Mouse (Mus musculus) adrenal gland, adult 2 months (tissue): ENCODE measurements at regions not wholly inside any gene's neighbourhood (a gene's known extent, or its start where the extent isn't known, plus 50 kb on each side); places are given as distances from the start of the nearest gene placed in this dataset.

Experiments used
- DNase-seq: peaks from one replicate; pipeline ENCODE4 v3.0.0; 2021

DNA sequence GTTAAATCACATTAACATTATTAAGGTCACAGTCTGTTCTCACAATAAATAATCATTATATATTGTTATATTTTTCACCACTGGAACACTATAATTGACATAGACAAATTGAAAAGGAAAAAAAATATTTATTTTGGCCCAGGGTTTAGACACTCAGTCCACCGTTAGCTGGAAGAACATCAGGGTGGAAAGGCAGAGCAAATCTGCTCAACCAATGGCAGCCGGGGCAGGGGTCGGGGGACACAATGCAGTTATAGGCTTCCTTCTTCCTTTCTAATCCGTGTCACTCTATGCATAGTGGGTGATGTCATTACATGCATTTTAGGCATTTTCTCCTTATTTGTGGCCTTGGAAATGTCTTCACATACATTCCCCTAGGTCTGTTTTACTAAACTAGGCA, 552.8 kb upstream of the Tenm3 start:
- DNase-seq, result no peak

DNA sequence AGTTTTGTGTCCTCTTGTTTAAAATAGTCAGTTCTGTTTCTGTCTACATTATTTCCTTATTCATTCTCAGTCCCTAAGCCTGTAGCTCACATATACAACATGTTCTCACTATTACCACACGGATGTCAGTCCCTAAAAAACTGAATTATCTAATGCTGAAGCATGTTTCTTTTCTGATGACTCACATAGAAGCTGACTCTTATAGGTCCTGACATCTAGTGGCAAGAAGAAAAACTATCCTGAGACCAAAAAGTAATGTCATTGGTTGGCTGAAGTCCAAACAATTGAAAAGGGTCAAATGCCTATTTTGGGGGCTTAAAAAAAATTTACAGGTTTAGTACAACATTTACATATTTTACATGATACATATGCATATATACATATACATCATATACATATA, 551.3 kb upstream of the Tenm3 start:
- DNase-seq, result no peak

DNA sequence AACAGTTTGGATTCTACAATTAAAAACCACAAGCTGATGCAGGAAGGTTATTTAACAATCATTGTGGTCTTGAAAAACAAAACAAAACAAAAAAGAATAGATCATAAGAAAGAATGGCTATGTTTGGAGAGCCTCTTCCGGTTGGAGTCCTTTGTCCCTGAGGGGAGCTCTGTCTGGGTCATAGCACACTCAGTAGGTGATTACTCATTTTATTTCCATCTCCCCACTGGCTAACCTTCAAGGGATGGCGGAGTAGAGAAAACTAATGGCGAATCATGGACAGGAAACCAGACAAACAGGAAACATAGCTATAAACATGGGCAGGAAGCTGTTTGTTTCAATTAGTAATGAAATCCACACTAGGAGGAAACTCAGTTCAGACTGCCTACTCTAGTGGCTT, 545.8 kb upstream of the Tenm3 start:
- no peak for DNase-seq

DNA sequence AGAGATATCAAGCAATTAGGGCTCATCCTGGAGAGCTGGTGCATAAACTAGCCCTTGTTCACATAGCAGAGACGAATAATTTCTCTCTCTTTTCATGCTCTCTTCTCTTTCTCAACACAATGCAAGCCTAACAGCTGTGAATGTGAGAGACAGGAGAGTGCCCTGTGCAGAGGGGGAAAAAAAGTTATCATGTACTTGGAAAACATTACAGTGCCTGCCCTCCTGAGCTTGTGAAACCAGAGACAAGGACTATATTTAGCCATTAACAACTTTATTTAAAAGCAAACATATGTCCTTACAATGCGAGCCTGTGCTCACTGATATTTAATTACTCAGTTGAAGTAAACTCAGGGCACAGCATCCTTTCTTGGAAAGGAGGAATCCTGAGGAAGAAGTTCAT, 543.8 kb upstream of the Tenm3 start:
- no peak for DNase-seq

DNA sequence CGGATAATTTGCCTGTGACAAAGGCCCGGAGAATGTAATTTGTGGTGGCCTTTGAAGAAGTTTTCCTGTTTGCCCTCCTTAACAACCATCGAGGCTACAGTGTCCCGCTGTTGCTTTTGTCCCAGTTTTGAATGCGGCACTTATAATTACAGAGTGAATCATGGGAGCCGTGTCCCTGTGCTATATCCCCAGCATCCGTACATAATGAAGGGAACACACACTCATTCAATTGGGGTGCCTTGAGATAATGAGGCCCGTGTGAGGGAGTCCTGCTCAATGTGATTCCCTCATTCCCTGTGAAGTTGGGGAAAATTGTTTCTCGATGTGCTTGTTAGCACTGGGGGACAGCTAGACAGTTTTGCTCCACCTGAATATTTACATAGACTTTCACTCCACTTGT, 528.9 kb upstream of the Tenm3 start:
- DNase-seq, result no peak

DNA sequence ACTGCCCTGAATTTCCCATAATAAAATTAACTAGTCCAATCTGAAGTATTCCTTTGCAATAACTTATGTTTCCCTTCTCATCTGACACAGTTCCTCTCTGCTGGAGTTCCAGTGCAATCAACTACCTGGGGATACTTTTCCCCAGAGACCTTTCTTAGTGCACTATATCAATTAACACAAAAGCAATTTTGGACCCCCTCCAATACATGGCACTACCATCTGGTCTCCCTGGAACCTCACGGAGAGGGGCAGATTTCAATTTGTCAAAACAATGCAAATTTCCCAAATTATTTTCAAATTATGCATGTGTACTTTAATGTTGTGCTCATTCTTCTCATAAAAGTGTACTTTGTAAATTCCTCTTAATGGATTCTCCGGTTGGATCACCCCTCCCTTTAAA, 518.9 kb upstream of the Tenm3 start:
- no peak for DNase-seq

DNA sequence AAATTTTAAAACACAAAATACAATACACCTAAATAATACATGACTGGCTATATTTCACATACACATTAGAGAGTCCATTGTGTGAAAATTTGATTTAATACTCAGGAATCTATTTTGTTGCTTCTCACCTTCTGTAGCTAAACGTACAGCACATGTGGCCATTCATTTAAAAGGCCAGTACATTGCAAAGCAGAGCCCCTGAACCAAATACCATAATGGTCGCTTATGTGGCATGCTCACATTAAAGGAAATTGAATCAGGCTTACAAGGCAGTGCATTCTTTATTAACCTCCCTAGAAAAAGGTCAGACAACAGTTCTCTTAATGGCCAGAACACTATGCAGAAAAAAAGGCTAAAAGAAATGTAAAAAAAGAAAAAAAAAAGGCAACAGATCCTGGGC, 517.7 kb upstream of the Tenm3 start:
- no peak for DNase-seq

DNA sequence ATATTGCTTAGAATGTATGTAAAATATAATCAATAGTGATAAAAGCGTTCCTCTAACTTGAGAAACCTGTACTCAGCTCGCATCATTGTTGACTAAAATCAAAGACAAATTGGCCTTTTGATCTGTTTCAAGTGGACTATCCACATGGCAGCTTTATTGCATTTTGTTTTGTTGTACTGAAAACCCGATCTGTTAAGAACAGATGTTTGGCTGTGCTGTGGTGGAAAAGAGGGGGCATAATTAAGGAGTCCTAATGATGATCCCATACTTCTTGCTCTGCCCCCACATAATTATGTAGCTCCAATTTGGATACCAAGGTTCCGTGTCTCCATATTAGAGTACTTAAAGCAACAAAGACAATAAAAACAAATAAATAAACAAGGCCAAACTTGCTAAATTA, 516.4 kb upstream of the Tenm3 start:
- DNase-seq, result no peak

DNA sequence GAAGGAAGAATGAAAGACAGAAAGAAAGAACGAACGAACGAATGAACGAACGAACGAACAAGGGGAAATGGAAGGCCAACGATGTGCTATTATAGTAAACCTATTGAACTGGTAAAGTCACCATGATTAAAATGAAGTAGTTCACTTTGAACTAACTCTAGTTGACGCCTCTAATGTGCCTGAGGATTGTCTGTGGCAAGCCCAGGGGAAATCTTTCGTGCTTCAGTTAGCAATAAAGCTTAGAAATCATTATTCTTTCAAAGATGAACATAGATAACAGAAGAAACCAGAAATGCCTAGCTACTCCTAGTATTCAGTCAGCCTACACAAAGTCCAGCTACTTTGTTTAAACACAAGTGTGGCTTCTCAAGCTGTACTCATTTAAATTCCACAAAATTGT, 515.9 kb upstream of the Tenm3 start:
- no peak for DNase-seq

DNA sequence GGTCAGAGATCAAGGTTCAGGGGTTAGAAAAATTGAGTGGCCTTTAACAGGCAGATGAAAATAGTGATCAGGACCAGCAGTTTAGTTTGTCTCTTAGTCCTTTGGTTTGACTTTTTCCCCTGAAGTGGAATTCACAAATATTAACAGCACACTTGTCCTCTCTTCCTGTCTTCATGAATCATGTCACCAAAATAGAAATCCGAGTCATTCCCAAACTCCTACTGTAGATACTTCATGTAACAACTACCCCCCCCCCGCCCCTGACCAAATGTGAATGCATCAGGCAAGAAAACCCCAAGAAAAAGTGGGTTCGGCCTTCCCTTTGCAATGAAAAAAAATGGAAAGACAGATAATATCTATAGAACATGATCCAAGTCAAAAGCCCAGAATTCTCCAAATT, 504.9 kb upstream of the Tenm3 start:
- DNase-seq, result no peak

DNA sequence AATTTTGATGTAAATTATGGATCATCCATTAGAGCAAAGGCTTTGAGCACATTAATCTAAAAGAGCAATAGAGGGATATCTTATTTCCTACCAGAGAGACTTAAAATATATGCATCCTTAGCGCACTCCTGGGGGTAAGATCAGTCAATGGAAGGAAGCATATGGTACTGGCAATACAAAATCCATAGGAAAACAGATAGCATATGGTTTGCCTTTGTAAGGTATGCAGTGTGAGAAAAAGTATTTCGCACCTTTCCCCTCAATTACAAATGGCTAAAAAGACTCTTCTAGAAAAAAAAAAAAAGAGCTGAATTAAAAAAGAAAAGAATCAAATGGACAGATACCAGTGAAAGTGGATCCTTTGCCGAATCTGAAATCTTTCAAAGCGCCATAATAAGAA, 495.0 kb upstream of the Tenm3 start:
- DNase-seq, result no peak

DNA sequence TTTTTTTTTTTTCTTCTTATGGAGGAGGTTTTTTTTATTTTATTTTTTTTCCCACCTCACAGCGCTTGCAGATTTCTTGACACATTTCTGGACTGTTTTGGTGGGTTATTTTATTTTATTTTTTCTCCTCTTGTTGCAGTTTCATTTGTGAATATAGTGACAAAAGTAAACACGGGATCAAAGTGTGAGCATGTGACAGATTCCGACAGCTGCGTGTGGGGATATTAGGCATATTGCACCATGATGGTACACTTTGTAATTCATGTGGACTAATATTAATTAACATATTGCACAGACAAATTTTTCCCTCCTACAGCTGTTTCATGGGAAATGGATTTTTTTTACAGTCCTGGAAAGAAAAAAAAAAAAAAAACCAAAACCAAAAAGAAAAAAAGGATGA, 483.2 kb upstream of the Tenm3 start:
- DNase-seq, result no peak

DNA sequence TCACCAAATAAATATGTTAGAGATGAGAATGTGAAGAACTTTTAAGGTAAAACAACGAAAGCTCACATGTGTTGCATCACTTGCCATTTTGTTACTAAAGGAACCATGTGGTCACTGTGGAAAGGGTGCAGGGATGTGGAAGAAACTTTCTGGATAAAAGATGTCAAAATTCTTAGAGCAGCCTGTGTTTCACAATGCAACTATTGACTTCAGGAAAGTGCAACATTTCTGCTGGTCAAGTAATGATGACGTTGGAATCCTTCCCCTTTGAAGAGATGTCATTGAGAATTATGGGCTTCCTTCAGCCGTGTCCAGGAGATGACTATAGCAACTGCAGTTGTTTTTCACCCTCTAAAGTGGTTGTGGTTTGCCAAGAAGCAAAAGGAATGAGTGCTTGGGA, 477.7 kb upstream of the Tenm3 start:
- DNase-seq, result no peak

DNA sequence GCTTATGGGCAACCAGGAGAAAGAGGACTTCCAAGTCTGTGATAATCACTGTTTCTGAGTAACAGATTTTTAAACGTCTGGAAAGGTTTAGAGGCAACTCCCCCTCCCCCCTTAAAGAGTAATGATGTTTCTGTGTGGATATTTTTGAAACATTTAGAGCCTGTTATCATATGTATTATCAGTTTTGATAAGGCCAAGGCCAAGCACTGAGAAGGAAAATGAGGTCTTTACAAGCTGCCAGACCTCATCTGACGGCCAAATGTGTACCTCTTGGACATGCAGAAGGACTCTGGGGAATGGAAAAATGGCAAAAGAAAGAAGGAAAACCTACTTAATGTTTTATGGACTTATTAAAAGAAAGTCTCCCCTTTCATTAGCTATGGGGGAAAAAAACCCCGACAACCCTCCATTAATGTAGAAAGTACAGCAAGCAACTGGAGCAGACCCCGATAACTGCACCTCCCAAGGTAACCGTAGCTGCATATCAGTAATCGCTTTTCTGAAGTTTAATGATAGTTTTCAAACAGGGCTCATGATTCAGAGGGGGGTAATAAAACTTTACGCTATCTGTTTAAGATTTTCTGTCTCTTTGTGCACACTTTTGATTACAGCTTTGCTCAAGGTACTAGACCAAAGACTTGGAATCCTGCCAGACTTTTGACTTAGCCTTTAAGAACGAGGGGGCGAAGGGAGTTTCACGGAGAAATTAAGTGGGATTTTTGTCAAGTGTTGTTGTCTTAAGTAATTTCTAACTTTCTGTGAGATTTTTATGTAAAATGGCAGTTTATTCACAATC, 469.9 kb upstream of the Tenm3 start:
- peak; percentile 2 for DNase-seq

DNA sequence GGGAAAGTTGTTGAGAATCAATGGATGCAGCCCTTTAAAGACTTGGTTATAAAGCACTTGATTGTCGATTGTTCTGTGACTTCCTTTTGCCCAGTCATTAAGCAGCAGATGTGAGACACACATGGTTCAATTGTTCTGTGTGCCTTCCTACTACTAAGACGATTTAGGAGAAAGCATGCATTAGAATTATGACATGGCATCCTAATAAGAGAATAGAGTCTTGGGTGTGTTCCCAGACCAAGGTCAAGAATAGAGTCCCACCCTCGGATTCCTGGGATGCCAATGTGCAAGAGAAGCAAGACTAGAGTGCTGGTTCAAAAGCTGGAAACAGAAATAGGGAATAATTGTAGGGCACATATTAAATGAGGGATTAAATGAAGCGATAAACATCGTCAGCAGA, 469.1 kb upstream of the Tenm3 start:
- no peak for DNase-seq

DNA sequence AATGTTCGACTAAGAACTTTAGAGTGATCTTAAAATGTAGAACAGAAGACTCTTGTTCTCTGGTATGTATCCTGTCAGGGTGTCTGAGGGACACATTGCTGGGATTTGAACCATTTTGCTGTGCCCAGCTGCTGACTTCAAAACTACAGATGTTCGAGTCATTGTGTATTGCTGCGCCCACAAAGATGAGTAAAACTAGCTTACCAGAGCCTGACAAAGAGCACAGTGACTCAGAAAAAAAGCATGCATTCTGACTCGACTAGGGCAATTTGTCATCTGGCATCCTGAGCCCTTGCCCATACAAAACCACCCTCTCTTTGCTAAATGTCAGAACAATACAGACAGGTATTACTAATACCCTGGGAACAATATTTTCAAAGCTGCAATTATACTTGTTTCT, 438.6 kb upstream of the Tenm3 start:
- peak; percentile 4 for DNase-seq

DNA sequence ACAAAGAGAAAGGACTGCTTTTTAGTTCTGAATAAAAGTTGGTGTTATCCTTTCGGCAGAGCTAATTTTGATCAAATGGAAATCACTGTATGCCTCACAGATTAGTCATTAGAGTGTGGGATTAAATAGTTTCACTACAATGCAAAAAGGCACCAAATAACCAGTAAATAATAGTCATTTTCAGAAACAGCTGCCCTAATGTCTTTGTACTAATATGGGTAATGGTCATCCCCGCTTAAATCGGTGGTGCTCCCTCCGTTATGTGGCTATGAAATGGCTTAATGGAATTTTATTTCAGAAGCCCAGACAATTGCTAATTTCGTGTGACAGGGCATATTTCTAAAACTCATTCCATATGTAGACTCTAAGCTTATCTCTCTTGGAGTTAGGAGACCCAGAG, 437.5 kb upstream of the Tenm3 start:
- DNase-seq, result no peak

DNA sequence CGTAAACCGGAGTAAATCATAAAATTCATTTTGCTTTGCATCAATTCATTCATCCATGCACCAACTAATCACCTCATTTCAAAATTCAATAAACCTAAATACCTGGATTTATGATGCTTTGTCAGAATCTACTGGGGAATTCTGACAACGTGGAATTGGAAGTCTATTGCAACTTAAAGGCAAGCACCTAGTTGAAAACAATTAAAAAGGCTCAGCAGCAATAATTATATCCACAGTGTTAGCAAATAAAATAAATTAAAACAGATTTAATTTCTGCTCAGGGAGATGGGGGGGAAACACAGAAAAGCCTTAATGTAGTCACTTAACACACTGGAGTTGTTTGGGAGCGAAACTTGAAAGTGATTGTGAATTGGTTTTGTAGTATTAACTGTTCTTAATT, 430.3 kb upstream of the Tenm3 start:
- no peak for DNase-seq

DNA sequence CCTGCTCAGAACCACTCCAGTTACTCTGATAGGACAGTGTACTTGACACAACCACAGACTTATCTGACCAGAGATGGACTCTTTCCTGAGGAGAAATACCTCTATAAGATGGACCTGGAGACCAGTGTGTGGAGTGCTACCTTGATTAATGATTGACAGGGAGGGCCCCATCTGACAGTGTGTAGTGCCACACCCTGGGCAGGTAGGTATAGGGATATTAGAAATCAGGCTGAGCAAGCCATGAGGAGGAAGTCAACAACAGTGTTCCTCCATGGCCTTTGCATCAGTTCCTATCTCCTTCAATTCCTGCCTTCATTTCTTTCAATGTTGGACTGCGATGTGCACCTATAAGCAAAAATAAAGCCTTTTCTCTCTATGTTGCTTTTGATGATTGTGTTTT, 429.4 kb upstream of the Tenm3 start:
- no peak for DNase-seq

DNA sequence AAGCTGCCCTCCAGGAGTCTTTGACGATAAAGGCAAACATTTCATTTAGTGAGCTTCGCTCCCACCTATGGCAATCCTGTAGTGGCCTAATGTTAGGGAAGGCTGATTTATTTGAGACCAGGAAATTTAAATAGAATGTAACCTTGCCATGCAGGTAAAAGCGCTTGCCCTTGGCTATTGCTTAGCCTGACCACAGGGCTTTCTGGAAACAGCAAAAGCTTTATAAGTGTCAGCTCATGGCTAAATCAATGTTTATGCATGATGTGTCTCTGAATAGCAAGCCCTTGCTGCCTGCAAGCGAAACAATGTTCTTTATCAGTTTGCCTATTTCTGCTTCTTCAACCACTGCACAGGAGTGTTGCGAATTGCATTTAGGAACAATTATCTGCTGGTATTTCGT, 419.7 kb upstream of the Tenm3 start:
- DNase-seq, result no peak

DNA sequence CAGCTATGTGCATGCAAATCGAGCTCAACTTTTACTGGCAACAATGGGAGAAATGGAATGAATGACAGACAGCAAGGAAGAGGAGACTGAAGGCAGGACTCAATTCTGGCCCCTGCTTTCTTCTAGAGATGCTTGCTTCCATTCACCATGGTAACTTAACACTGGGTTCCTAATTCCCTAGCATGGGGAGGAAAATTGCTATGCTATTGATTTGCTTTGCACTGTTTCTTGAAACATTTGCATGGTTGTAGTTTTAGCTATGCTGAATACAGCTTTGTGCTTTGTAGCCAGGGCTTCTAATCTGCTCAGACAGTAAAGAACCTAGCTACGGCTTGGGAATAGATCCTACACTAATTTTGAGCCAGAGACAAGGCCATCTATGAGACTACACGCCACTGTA, 419.0 kb upstream of the Tenm3 start:
- DNase-seq, result no peak

DNA sequence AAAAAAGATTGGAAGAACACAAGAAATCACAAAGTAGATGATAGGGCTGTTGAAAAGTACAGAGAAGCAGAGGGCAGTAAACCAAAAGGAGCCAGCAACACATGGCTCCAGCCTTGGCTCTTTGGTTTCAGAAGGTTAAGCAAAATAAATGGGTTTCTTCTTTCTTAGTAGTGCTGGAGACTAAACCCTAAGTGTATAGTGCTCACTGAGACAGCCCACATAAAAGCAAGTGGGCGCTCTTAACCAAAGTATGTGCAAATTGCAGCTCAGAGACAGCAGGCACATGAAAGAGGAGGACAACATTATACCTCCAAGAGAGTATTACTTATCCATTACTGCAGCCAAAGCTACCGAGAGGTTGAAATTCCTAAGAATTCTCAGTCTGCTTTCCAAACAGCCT, 412.2 kb upstream of the Tenm3 start:
- DNase-seq, result no peak

DNA sequence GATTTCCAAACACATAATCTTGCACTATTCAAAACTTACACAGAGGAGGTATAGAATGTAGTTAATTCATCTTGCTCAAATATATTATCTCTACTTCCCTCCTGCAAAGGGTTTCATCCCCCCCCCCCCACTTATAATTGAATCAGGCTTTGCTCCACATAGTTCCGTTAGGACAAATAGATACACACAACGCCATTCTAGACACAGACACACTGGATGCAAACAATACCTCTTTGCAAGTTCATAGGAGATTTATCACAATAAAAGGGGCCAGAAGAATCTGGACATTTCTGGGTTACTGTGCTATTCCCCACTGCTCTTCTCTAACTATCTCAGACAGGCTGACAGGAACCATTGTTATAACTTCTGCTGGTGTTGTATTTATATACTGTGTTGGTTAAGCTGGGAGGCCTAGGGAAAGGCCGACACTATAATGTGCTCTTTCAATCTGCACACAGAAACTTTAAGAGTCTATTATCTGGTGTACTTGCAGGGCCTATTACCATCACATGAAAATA, 410.6 kb upstream of the Tenm3 start:
- no peak for DNase-seq

DNA sequence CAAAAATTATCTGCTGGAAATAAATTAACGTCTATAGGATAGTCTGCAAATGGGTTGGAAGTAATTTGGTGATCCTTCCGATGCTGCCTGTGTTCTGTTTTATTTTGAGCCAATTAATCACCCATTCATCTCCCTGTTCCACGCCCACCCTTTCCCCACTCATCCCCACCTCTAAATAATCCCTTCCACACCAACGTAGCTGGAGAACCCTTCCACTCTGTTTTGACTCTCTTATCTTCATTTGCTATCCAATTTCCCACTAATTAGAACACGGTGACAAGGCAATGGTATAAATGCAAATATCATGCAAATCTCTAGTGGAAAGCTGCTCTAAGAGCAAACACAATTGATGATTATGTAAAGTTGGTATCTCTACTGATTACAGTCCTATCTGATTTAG, 399.3 kb upstream of the Tenm3 start:
- DNase-seq, result no peak

DNA sequence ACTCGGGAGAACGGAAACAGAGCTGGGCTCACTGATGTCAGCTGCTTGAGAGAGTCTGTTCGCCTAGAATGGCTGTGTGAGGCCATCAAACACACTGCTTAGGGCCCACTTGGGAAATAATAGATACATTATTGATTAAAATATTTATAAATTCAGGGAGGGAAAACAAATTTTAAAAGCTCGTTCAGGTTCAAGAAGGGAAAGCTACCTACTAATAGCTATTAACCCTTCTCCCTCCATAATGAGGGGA, 393.0 kb upstream of the Tenm3 start:
- no peak for DNase-seq
